Mouse (Mus musculus): ENCODE measurements around the gene Entpd3. TPM values are rescaled to one million over a fixed set of nuclear protein-coding genes. Genes with fewer than 3 reads are reported as not detected.

Entpd3 gene
- total RNA-seq, 1 experiment from 2014 or later, result 0.30 TPM

DNA sequence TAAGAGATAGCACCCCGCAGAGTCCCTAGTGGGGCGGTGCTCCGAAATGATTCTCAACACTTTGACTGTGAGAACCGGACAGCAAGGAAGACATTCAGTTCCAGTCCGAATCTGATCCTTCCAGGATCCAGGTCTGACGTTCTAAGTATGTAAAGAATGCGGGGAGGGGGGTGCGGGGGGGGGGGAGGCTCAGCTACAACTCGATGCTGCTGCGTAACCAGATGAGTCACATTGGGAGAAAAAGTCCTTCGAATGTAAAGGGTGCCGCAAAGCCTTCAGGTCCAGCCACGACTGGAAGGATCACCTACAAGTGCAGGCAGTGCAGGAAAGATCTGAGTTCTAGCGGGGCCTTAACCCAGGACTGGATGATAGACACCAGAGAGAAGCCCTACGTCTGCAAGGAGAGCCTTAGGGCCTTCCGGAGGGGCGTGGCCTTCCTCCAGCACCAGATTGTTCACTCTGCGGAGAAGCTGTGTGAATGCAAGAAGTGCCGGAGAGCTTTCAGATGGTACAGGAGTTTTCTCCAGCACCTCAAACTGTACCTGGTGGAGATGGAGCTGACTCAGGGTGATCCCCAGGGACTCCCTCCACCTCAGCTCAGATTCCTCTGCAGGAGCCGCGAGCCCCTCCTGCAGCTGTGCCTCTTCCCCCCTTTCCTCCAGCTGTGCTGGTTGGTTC, 42.5 kb downstream of the Entpd3 start:
- DNase-seq, result peak; percentile 68

DNA sequence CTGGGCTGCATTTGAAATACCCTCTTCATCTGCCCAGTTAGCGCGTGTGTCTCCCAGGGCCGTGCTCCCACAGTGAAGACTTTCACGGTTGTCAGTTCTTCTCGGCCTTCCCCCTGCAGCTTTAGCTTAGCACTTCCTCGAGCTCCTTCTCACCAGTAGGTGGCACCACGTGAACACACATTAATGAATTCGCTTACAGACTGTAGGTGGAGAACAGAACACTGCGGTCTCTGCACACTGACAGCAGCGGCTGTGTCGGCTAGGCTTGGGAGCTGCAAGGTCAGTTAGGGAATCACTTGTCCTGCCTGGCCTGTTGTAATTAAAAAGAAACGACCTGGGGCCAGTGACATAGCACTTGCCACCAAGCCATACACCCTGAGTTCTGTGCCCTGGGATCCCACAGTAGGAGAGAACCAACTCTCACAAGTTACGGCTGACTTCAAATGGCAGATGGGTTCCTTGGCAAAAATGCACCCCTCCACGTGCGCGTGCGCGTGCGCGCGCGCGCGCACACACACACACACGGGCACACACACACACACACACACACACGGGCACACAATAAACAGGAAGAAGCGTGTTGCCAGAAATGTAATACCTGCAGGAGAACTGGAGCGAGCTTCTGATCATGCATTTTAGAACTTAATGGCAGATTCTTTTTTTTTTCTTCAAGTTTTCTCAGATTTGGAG, 43.1 kb downstream of the Entpd3 start:
- peak; percentile 92 for DNase-seq

DNA sequence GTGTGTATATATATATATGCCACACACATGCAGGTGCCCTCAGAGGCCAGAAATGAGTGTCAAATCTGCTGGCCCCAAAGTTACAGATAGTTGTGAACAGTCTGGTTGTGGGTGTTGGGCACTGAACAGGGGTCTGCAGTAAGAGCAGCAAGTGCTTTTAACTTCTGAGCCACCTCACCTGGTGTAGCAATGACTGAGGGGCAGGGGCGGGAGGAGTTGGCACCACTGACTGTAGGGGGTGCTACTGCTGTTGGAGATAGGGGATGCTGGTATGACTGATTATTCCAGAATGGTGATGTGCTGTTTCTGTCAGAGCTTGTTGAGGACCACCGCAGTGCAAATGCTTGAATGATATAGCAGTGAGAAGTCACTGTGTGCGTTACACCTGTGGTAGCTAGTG, 43.7 kb downstream of the Entpd3 start:
- no peak for DNase-seq

DNA sequence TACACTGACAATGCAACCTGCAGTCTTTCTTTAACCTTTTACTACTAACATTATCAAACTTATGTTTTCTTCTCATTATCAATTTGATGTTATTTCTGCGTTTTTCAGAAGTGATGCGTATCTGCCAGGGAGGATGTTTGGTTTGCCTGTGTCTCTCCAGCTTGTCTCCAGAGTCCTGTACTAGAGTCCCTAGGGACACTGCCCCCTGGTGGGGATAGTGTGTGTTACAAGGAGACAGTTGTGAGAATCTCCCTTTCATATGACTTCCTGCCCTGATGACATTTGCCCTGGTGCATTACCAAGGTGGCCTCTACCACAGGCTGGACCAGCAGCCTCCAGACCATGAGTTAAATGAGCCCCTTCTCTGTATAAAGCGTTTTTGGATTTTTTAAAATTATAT, 46.9 kb downstream of the Entpd3 start:
- DNase-seq, result peak; percentile 89

DNA sequence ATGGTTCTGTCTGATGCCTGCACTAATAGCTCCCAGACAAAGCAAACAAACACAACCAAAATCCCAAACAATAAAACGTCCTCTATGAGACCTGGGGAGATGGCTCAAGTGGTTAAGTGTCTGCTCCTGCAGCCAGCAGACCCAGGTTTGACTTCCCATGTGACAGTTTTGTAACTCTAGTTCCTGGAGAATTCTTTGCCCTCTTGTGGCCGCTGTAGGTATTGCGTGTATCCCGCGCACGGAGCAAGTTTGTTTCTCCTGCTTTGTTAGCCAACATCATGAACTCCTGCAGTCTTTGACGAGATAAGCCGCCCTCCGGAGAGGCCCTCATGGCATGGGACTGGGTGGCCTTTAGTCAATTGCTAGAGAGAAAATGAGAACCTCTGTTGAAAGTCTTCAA, 51.9 kb downstream of the Entpd3 start:
- peak; percentile 83 for DNase-seq

DNA sequence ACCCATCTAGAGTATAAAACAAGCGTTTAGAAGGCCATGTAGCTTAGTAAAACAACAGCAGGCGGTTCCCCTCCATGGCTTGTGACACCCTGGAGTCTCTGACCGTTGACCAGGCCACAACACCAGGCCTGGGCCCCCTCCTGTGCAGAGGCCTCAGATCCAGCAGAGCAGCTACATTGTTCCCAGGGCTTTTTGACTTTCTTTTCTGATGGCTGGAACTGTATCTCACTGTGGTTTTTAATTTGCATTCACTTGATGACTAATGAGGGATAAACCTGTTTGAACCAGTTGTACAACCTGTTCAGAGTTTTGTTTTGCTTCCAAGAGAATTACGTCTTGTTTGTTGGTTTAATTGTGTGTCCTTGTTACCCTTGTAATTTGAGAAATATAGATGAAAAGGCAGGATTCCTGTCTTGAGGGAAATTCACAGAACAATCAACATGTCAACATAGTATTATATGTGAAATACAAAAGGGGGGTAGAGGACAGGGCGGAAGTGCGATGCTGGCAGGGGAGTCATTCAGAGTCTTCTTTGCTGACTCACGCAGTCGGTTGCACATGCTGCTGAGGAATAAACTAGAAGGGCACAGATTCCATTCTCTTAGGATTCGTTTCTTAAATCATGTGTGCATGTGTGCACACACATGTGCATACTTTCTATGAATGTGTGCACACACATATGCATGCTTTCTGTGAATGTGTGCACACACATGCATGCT, 53.9 kb downstream of the Entpd3 start:
- DNase-seq, result no peak

DNA sequence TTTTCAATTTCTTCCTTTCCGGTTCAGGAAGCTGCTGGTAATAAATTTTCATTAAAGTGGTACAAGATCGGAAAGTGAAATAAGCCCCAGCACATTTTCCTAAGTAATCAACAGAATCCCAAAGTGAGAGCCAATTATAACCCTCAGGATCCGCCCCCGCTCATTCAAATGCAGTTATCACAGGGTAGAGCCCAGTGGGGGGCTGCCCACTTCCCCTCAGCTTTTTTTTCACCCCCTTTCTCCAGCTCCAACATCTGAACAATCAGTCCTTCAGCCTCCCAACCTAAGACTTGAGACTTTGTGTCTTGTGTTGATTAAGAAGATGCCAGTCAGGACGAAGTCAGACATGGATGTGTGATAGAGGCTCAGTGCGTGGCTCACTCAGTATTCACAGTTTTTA, 55.2 kb downstream of the Entpd3 start:
- no peak for DNase-seq

DNA sequence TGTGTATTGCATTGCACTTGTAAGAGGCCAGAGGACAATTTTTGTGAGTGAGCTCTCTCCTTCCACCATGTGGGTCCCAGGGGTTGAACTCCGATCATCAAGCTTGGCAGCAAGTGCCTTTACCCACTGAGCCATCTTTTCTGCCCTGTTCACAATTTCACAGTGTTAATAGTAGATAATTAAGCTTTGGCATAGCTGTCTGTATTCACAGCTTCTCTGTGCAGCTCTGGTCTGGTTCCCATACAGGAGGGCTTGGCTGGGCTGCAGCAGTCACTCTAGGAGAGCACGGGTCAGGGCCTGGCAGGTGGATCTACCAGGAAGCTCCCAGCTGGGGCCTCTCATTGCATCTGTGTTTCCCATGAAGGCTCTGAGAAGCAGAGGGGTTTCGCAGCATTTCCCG, 55.7 kb downstream of the Entpd3 start:
- no peak for DNase-seq

DNA sequence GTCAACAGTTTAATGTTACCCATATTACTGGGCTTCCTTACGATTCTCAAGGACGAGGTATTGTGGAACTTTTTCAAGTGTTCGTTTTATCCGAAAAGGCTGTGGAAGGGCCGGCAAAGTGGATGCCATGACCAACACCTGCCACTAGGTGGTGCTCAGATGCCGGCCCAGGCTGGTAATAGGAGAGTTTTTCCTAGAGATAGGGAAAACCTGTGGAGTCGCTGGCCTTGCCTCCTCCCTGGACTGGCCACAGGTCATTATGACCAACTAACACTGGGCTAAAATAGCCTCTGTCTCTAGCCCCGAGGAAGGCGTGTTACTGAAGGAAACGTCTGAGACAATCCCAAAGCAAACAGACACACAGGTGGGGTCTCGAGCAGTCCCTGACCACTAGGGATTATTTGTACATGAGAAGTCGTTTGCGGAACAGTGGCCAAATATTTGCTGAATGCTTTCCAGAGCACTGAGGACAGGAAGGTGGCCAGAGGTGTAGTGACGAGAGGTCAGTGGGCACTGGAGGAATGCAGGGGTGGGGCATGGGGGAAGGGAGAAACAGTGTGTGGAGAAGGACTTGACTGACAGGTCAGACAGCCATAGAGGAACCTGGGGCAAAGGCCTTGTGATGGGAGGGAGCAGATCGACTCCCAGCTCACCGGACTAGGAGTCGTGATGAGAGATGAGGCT, 62.0 kb downstream of the Entpd3 start:
- DNase-seq, result peak; percentile 86

DNA sequence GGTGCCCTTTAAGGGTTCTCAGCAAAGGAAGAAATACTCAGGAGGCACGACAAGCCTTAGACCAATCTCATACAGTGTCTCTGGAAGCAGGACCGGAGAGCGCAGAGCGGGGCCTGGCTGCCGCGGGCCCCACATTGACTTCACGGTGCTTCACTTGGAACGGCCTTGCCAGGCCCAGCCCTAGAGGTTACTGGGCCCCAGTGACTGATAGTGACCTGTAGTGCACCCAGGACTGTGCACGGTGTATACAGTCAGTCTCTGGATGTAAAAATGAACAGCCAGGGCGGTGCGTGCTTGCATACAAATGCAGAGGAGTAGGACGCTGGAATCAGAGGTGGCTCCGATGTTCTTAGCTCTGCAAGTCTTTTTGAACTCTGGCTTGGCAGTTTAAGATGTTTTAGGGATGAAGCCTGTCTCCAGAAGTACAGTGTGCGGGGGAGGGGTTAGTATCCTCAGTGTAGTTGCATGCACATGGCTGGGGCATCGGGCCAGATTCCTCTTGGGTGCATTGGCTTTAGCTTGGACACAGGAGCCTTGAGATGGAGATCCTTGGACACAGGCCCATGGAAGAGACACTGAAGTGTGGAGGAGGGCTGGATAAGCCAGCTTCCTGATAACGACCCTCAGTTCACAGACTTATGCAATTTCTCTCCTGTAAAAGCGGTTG, 62.7 kb downstream of the Entpd3 start:
- peak; percentile 76 for DNase-seq

DNA sequence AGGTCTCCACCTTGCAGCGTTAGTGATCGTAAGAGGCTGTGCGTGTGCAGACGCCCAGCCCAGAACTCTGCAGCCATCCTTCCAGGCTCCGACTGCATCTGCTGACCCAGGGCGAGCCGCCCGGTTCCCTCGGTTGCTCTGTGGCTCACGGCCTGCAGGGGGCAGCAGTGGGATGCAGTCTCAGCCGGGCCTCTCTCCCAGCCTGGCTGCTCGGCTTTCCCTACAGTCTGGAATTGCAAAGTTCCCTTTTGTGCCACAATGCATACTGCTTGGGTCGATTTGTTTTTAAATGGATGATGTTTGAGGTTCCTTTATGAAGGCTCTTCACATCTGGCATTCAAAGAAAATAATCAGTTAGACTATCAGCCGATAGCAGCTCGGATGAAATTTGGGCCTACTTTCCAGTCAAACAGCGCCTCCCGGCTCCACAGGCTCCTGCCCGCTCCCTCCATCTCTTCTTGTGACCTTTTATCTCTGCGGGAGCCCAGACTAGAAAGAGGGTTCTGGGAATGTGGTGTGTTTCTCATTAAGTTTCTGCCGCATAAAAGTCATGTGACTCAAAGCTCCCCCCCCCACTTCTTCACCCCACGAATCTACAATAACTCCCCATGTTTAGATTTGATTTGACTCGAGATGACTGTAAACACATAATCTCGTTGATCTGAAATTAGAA, 63.4 kb downstream of the Entpd3 start:
- peak; percentile 94 for DNase-seq

DNA sequence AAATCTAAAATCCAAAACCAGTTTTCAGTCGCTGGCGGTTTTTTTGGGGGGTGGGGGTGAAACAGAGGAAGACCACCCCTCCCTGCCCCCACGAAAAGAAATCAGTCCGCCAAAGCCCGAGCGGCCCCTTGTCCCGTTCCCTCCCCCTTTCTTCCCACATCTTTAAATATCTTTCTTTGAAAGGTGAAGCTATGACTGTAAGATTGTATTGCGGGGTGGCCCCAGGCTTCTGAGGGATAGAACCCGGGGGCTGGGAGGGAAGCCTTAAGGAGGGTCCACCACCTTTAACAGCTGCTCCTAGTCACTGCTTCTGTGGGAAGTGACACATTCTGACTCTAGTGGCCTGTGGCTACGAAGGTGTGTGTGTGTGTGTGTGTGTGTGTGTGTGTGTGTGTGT, 63.9 kb downstream of the Entpd3 start:
- DNase-seq, result no peak

DNA sequence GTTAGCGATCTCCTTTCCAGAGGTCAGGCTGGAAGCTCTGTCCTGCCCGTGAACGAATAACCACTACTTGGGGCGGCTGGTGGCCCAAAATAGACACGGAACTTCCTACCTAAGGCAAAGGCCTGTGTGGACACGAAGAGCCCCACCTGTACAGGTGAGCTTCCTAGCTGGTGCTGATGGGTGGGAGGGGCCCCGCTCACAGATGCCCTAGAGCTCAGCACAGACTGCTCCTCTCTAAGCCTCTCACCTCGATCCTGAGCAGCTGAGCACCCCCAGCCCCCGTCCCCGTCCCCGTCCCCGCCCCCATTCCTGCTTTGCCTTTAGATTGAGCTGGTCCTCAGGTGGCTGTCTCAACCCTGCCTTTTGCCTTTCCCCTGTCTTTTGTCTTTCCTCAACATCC, 64.3 kb downstream of the Entpd3 start:
- DNase-seq, result no peak

DNA sequence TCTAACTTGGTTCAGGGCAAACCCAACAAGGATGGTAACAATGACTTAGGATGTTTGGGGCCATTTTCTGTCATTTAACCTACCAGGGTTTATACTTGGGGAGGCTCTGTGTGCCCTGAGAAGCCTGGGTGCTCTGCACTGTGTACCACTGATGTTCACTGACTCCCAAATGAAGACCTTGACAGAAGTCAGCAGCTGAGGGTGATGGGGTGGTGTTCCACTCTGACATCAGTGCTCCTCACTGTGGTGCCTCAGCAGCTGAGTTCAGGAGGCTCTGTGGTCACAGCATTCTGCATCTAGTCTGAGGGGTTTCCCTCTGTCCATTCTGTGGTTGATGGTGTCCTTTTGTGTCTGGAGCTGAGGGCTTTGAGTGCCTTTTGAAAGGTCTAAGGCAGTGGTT, 71.4 kb downstream of the Entpd3 start:
- no peak for DNase-seq

DNA sequence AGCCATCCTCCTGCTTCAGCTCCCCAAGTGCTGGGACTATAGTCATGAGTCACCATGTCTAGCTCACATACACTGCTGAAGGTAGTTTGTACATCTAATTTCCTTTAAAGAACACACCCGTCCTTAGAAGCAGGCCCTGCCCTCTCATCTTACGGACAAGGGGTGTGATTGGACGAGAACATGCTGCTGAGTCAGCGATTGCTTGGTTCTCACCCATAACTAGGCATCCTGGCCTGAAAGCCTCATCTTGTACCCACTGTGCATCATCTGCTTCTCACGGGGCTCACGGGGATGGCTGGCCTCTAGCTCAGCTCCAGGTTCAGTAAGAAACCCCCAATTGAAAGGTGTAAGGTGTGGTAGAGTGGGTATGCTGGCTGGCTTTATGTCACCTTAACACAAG, 74.4 kb downstream of the Entpd3 start:
- no peak for DNase-seq

Other genes starting within 250 kb of the Entpd3 start
- 5.7 and 13.3 TPM in 2 replicates for gene Myrip, start 238.3 kb upstream of the Entpd3 start, total RNA-seq (2021)
- gene Eif1b, start 47.6 kb upstream of the Entpd3 start, total RNA-seq (2021), result 45.6 and 50.3 TPM in 2 replicates
- gene Rpl14, start 31.6 kb downstream of the Entpd3 start, total RNA-seq (2021), result 552 and 628 TPM in 2 replicates

Measured in adrenal gland, postnatal 14 days (tissue).